Mouse (Mus musculus) thymus, adult 2 months (tissue): ENCODE results near the gene Dirc2. TPM values are rescaled to one million over a fixed set of nuclear protein-coding genes. Genes with fewer than 3 reads are reported as not detected.

Experiments
- DNase-seq: peaks from one replicate; pipeline ENCODE4 v3.0.0; 2021
- H3K27ac ChIP-seq: fragments of 200-500 bp; 2 replicates; pipeline ENCODE4 v1.5.1; 2012; ENCODE audit warnings: low read length, control low read depth; ENCODE audit not compliant: control insufficient read depth, insufficient read depth
- H3K27me3 ChIP-seq: fragments of 200-500 bp; 2 replicates; pipeline ENCODE4 v1.6.1; 2012; ENCODE audit warnings: mild to moderate bottlenecking, low read length, moderate library complexity, mixed read lengths; ENCODE audit not compliant: control insufficient read depth, insufficient read depth
- H3K36me3 ChIP-seq: fragments of 200-500 bp; 2 replicates; pipeline ENCODE4 v1.6.1; 2012; ENCODE audit warnings: mild to moderate bottlenecking, low read length, moderate library complexity; ENCODE audit not compliant: control insufficient read depth, insufficient read depth
- H3K4me1 ChIP-seq: fragments of 200-500 bp; replicated peaks from 2 replicates; pipeline ENCODE4 v1.6.1; 2012; ENCODE audit warnings: low read length; ENCODE audit not compliant: control insufficient read depth, insufficient read depth
- H3K4me3 ChIP-seq: fragments of 200-500 bp; 2 replicates; pipeline ENCODE4 v1.5.1; 2012; ENCODE audit warnings: mild to moderate bottlenecking, low read length, control low read depth, moderate library complexity; ENCODE audit not compliant: control insufficient read depth, insufficient read depth
- CTCF ChIP-seq: fragments of 200-500 bp; IDR thresholded peaks from 2 replicates; pipeline ENCODE4 v1.5.1; 2012; ENCODE audit warnings: mild to moderate bottlenecking, control low read depth, low read length, moderate library complexity, borderline replicate concordance; ENCODE audit not compliant: control insufficient read depth, poor library complexity, insufficient read depth; ENCODE audit errors: extremely low read depth
- POLR2A ChIP-seq: fragments of 200-500 bp; IDR thresholded peaks from 2 replicates; pipeline ENCODE4 v1.6.1; 2012; ENCODE audit warnings: mild to moderate bottlenecking, low read length, control low read depth, moderate library complexity; ENCODE audit not compliant: control insufficient read depth, poor library complexity, insufficient read depth; ENCODE audit errors: extremely low read depth
- WGBS: fragments of 180-500 bp; shearing (Covaris S2); methylation state at CpG from one replicate; pipeline ENCODE4 v1.1.7; 2018; 5-methylcytosine and 5-hydroxymethylcytosine counted together
- polyA plus RNA-seq: library from polyadenylated mRNA; depleted of rRNA; stranded (reverse); fragments of >200 nt; gene quantifications from 2 replicates; pipeline ENCODE4 v1.2.3, GENCODE M21; 2012

Dirc2 gene
- polyA plus RNA-seq, 1 experiment, result 39.6 TPM

DNA sequence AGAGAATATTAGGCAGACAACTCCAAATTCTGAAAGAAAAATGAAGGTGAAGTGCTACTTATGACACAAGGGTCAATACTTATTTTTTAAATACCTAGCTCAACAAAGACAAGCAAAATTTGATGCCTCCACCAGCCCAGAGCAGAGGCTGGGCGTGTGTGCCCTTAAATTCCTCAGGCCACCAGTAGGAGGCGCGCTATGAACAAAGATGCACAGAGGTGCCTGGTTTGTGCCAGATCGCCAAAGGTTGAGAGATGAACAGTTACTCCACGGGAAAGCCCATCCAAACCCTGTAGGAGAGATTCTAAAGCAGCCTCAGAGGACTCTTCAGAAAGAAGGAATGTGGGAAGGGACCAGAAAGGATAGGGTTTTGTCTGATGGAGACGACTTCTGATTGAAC lies 35.1 kb downstream of the Dirc2 start:
- Histone ChIP-seq H3K36me3 (no peaks in the 10 kb centered on the region; the same call in 1 of the 2 replicates), H3K27ac (no peak overlapping the region), H3K4me1 (peaks cover 14% of the 10 kb centered on the region), H3K27me3 (no peaks in the 10 kb centered on the region), H3K4me3 (no peak overlapping the region)
- no peak for TF ChIP-seq POLR2A
- TF ChIP-seq CTCF, result peak; percentile 86
- DNase-seq, result peak; percentile 82
- WGBS, result 16% methylated on average over 6 of the region's 6 CpGs

DNA sequence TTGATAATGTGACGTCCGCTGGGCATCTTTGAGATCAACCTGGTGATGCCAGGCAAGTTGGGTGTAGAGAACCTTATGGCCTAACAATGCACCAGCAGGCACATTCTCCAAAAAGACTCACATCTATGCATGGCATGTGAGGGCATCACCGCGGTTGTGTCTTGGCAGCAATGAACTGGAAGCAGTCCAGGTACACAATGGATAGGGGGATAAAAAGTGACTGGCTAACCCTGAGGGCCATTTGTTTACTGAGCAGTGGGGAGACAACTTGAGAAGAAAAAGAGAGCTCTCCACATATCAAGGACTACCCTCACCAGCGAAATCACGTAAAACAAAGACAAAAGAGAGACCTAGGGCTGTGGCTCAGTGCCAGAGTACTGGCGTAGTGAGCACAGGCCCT lies 37.1 kb downstream of the Dirc2 start:
- DNase-seq, result no peak
- Histone ChIP-seq H3K4me3 (no peak overlapping the region), H3K36me3 (peaks cover 5% of the 10 kb centered on the region; the same call in 1 of the 2 replicates), H3K4me1 (peaks cover 6% of the 10 kb centered on the region; the same call in 1 of the 2 replicates), H3K27ac (no peak overlapping the region), H3K27me3 (no peaks in the 10 kb centered on the region)
- 97% methylated on average over 7 of the region's 7 CpGs for WGBS
- no peak for TF ChIP-seq CTCF
- no peak for TF ChIP-seq POLR2A

DNA sequence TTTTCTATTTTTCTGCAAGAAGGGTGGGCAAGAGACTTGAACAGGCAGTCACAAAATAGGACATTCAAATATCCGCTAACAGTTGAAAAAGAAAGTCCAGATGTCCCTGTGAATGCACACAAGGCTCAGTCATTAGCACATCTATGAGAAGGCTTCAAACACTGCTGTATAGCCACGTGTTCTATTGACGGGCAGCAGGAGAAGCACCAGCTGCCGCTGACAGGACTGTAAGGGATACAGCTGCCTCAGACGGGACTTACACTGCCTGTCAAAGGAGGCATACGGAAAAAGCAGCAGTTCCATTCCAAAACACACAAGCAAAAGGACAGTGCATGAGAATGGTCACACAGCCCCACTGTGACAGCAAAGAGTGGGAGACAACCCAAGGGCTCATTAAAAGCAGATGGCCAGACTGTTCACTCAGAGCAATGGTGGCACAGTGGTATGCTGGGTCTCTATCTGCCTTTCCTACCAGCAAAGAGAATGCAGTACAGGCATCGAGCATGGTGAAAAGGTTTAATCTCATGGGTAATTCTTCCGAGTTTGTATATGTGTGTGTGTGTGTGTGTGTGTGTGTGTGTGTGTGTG lies 39.9 kb downstream of the Dirc2 start:
- WGBS, result 96% methylated on average over 8 of the region's 8 CpGs
- TF ChIP-seq CTCF, result no peak
- TF ChIP-seq POLR2A, result no peak
- Histone ChIP-seq H3K27me3 (no peaks in the 10 kb centered on the region), H3K27ac (no peak overlapping the region), H3K4me3 (no peak overlapping the region), H3K4me1 (no peaks in the 10 kb centered on the region), H3K36me3 (peaks cover 5% of the 10 kb centered on the region; the same call in 1 of the 2 replicates)
- no peak for DNase-seq

DNA sequence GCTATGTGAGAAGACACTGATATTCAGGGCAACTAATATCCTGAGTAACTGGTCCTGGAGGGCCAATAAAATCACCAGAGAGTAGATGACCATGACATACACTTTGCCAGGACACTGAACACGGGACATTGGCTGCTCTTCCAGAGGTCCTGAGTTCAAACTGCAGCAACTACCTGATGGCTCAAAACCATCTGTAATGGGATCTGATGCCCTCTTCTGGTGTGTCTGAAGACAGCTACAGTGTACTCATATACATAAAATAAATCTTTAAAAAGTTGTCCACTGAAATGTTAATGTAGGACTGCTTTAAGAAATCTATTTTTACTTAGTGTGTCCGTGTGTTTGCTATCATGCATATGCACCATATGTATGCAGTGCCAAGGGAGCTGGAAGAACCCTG lies 42.6 kb downstream of the Dirc2 start:
- Histone ChIP-seq H3K4me1 (no peaks in the 10 kb centered on the region), H3K27me3 (no peaks in the 10 kb centered on the region), H3K4me3 (no peak overlapping the region), H3K27ac (no peak overlapping the region), H3K36me3 (peaks cover 12% of the 10 kb centered on the region; the same call in 1 of the 2 replicates)
- WGBS, result 98% methylated on average over 2 of the region's 2 CpGs
- TF ChIP-seq POLR2A (no peak), CTCF (no peak)
- no peak for DNase-seq

DNA sequence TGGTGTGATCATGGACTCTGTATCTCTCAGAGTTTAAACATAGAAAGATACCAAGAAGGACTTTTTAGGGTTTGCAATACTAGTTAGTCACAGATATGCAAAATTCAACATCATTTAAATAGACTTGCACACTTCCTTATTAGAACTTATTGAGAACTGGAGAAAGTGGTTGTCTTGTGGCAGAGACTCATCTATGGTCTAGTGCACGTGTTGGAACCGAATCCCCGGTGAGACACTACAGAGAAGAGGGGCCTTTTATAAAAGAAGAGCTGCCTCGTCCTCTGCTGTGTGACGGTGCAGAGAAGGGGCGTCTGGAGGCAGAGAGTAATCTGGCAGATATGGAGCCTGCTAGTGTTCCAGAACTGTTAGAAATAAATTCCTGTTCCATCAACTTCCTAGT lies 44.6 kb downstream of the Dirc2 start:
- no peak overlapping the region for H3K4me3 ChIP-seq

DNA sequence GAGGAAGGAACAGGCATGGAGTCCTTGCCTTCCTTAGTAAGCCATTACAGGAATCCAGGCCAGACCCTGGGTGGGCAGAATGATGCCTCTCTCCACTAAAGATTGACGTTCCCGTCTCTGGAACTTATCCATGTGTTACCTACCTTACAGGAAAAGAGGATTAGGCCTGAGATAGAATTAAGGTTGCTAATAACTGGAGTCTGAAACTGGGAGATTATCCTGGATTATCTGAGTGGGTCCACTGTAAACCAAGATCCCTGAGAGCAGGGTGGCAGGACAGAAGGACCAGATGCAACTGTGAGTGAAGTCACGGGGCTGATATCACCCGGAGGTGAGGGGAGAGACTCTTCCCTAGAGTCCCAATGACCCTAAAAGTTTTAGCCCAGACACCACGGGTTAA lies 51.4 kb downstream of the Dirc2 start:
- 97% methylated on average over 5 of the region's 5 CpGs for WGBS
- H3K27me3 ChIP-seq, result no peaks in the 10 kb centered on the region
- no peak overlapping the region for H3K27ac ChIP-seq
- TF ChIP-seq CTCF (no peak), POLR2A (no peak)
- no peaks in the 10 kb centered on the region for H3K4me1 ChIP-seq
- DNase-seq, result no peak
- peaks cover 12% of the 10 kb centered on the region for H3K36me3 ChIP-seq
- H3K4me3 ChIP-seq, result no peak overlapping the region

More for the DNA sequence above, 44.6 kb downstream of the Dirc2 start:
- Histone ChIP-seq H3K4me1 (no peaks in the 10 kb centered on the region), H3K27ac (no peak overlapping the region), H3K27me3 (no peaks in the 10 kb centered on the region), H3K36me3 (peaks cover 12% of the 10 kb centered on the region; the same call in 1 of the 2 replicates)
- no peak for DNase-seq
- TF ChIP-seq POLR2A (no peak), CTCF (no peak)
- 94% methylated on average over 6 of the region's 6 CpGs for WGBS
